Mouse (Mus musculus): ENCODE data around the gene B3gnt6. TPM values are rescaled to one million over a fixed set of nuclear protein-coding genes. Genes with fewer than 3 reads are reported as not detected.
A peak's percentile ranks its signal among the peaks of the same experiment; 100 is the strongest.

Gene B3gnt6
- polyA plus RNA-seq, 1 experiment from 2014 or later, result 0.06 TPM

DNA sequence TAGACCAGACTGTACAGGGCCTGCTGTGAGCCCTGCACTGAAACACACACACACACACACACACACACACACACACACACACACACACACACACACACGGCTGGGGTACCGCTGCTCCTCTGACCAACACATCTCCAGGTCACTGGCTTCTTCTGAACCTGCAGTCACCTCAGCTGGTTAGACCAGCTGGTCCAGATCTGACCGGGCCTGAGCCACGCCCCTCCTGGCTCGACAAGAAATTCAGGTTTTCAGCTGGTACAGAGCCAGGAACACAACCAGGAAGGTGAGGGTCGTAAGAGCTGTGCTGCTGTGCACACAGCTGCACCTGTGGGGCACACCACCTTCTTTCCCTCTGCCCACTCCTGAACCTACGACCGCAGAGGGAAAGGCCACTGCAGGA lies 40.8 kb downstream of the B3gnt6 start:
- WGBS, result 35% methylated on average over 8 of the region's 8 CpGs
- H3K4me2 ChIP-seq, result no peak overlapping the region
- peak; percentile 69 for ATAC-seq (replicated peaks; ENCODE audit: low FRiP score)
- H3K9ac ChIP-seq, result no peak overlapping the region
- H3K27ac ChIP-seq, result peak overlapping the region; percentile 81
- no peak overlapping the region for H3K4me3 ChIP-seq (replicated peaks)
- H3K27me3 ChIP-seq, result no peaks in the 10 kb centered on the region
- no peaks in the 10 kb centered on the region for H3K36me3 ChIP-seq
- no peaks in the 10 kb centered on the region for H3K9me3 ChIP-seq (replicated peaks)
- H3K4me1 ChIP-seq, result peaks cover 76% of the 10 kb centered on the region

- H3K36me3 ChIP-seq, result no peaks in the 10 kb centered on the region
- no peak overlapping the region for H3K4me3 ChIP-seq (replicated peaks)
- H3K27me3 ChIP-seq, result no peaks in the 10 kb centered on the region
- peaks cover 72% of the 10 kb centered on the region for H3K4me1 ChIP-seq
- H3K9me3 ChIP-seq (replicated peaks), result no peaks in the 10 kb centered on the region
- 65% methylated on average over 5 of the region's 5 CpGs for WGBS
- peak overlapping the region; percentile 81 for H3K27ac ChIP-seq
- H3K9ac ChIP-seq, result no peak overlapping the region
- no peak overlapping the region for H3K4me2 ChIP-seq
- ATAC-seq (replicated peaks; ENCODE audit: low FRiP score), result no peak
Measured at GRCm38 (mm10) chr7:98157636-98158332, 41.5 kb downstream of the B3gnt6 start.

DNA sequence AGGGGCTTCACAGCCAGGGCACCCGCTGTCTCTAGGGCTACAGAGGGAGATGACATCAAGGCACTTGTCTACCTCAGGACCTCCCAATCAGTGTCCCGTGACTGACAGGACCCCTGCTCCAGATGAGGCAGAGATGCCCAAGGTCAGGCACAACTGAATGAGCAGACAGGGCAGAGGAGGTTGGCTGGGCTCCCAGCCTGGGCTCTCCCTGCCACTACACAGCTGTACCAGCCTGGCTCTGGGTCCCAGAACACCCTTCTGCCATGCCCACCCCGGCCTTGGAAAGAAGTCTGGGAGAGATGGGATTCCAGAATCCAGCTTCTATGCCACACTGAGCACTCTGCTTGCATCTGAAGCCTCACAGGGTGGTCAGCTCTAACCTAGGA lies 43.0 kb downstream of the B3gnt6 start:
- H3K27me3 ChIP-seq, result no peaks in the 10 kb centered on the region
- peaks cover 72% of the 10 kb centered on the region for H3K4me1 ChIP-seq
- no peaks in the 10 kb centered on the region for H3K9me3 ChIP-seq (replicated peaks)
- no peak overlapping the region for H3K4me2 ChIP-seq
- H3K9ac ChIP-seq, result no peak overlapping the region
- WGBS, result 57% methylated on average over 3 of the region's 3 CpGs
- peak overlapping the region; percentile 42; the same call in 1 of the 2 replicates for H3K27ac ChIP-seq
- H3K4me3 ChIP-seq (replicated peaks), result no peak overlapping the region
- no peaks in the 10 kb centered on the region for H3K36me3 ChIP-seq
- ATAC-seq (replicated peaks; ENCODE audit: low FRiP score), result no peak

DNA sequence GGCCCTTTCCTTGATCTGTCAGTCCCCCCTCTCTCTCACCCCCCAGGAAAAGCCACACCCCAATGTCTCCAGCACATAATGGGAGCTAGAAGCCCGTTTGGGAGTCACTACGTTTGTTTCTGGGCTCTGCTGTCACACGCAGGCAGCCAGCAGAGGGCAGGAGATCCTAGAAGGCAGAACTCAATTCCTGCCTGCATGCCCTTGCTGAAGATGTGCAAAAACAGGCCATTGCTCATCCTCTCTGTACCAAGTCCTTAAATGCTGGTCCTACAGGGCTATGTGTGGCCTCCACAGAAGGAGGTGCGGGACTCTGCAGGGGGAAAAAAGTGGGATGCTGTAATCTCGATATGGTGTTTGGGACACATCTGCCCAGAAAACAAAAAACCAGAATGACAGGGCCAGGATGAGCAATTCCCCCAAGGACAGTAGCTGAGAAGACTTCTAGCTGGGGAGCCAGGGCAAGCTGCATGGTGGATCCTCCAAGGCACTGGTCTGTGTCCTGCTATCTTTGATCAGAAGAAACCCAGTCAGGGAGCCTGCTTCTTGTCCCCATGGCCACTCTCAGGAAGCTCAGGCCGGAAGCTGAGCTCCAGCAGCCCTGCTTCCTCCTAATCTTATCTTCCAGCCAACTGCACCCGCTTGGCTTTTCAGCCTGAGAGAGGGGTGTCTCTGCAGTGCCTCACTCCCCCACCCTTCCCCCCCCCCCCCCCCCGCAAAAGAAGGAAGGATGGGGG lies 43.6 kb downstream of the B3gnt6 start:
- Histone ChIP-seq H3K4me1 (peaks cover 71% of the 10 kb centered on the region), H3K4me2 (no peak overlapping the region), H3K9me3 (replicated peaks) (no peaks in the 10 kb centered on the region), H3K27me3 (no peaks in the 10 kb centered on the region), H3K27ac (peak overlapping the region; percentile 66; the same call in 1 of the 2 replicates), H3K36me3 (no peaks in the 10 kb centered on the region), H3K9ac (no peak overlapping the region), H3K4me3 (replicated peaks) (no peak overlapping the region)
- WGBS, result 27% methylated on average over 7 of the region's 8 CpGs
- no peak for ATAC-seq (replicated peaks; ENCODE audit: low FRiP score)

DNA sequence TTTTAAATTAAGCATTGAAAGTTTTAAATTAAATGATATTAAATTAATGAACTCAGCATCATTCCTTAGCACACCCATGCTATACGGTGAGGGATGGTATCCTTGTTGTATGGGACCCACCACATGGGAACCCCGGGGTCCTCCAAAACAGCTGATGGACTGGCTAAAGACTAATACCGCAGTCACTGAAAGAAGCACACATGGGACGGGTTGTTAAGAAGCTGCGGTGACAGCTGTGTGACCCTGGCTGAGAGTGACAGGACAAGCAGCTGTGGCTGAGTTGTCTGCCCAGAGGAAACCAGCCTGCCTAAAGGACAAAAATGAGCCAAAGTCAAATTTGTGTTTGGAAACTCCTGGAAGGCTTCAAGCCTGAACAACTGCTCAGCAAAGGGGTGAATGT lies 45.4 kb downstream of the B3gnt6 start:
- Histone ChIP-seq H3K4me2 (no peak overlapping the region), H3K27ac (no peak overlapping the region), H3K9me3 (replicated peaks) (no peaks in the 10 kb centered on the region), H3K27me3 (no peaks in the 10 kb centered on the region), H3K4me3 (replicated peaks) (no peak overlapping the region), H3K4me1 (peaks cover 71% of the 10 kb centered on the region), H3K36me3 (no peaks in the 10 kb centered on the region), H3K9ac (no peak overlapping the region)
- WGBS, result 71% methylated on average over 5 of the region's 5 CpGs
- ATAC-seq (replicated peaks; ENCODE audit: low FRiP score), result no peak

DNA sequence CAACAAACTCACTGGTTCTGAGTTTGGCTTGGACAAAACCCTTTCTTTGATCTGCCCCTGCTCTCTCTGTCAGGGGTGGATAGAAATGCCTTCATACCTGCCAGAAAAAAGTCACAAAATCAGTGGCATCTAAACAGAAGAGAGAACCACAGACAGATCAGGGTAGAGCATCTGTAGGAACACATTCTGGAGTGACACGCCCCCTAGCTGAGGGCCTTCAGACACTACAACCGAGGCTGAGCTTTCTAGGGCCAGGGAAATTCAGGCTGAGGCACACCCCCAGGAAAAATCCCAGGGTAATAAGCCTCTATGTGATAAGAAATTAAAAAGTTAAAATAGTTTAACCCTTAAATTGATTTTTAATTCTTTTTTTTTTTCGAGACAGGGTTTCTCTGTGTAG lies 45.9 kb downstream of the B3gnt6 start:
- Histone ChIP-seq H3K4me3 (replicated peaks) (no peak overlapping the region), H3K4me2 (no peak overlapping the region), H3K27me3 (no peaks in the 10 kb centered on the region), H3K4me1 (peaks cover 68% of the 10 kb centered on the region), H3K9ac (no peak overlapping the region), H3K9me3 (replicated peaks) (no peaks in the 10 kb centered on the region), H3K27ac (no peak overlapping the region), H3K36me3 (no peaks in the 10 kb centered on the region)
- 51% methylated on average over 3 of the region's 3 CpGs for WGBS
- ATAC-seq (replicated peaks; ENCODE audit: low FRiP score), result no peak

DNA sequence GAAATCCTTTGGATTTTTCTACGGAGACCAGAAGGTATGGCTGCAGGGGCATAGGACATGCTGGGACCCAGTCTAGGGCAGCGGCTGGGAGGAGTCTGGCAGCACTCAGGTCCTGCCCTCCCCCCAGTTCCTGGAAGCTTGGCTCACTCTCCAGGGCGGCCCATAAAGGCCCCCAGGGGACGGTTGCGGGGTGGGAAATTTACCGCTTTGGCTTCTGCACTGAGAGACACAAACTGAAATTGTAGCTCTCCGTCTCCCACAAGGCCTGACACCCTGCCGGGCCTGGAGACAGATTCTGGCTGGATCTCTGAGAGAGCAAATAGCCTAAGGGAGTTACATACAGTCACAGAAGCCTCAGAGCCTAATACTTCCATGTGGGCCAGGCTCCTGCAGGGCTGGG lies 46.9 kb downstream of the B3gnt6 start:
- Histone ChIP-seq H3K27me3 (no peaks in the 10 kb centered on the region), H3K4me1 (peaks cover 68% of the 10 kb centered on the region), H3K9ac (no peak overlapping the region), H3K4me2 (no peak overlapping the region), H3K4me3 (replicated peaks) (no peak overlapping the region), H3K9me3 (replicated peaks) (no peaks in the 10 kb centered on the region), H3K36me3 (no peaks in the 10 kb centered on the region), H3K27ac (no peak overlapping the region)
- WGBS, result 31% methylated on average over 8 of the region's 8 CpGs
- no peak for ATAC-seq (replicated peaks; ENCODE audit: low FRiP score)

GRCm38 (mm10) chr7:98150525-98150924 lies 48.8 kb downstream of the B3gnt6 start:
- ATAC-seq (replicated peaks; ENCODE audit: low FRiP score), result no peak
- H3K4me2 ChIP-seq, result no peak overlapping the region
- no peaks in the 10 kb centered on the region for H3K9me3 ChIP-seq (replicated peaks)
- no peaks in the 10 kb centered on the region for H3K27me3 ChIP-seq
- H3K4me1 ChIP-seq, result peaks cover 58% of the 10 kb centered on the region
- no peak overlapping the region for H3K9ac ChIP-seq
- H3K4me3 ChIP-seq (replicated peaks), result no peak overlapping the region
- no peak overlapping the region for H3K27ac ChIP-seq
- 53% methylated on average over 5 of the region's 5 CpGs for WGBS
- H3K36me3 ChIP-seq, result no peaks in the 10 kb centered on the region

GRCm38 (mm10) chr7:98149802-98150201 lies 49.5 kb downstream of the B3gnt6 start:
- WGBS, result 26% methylated on average over 3 of the region's 3 CpGs
- Histone ChIP-seq H3K4me2 (no peak overlapping the region), H3K27me3 (no peaks in the 10 kb centered on the region), H3K36me3 (no peaks in the 10 kb centered on the region), H3K27ac (peak overlapping the region; percentile 67), H3K4me3 (replicated peaks) (no peak overlapping the region), H3K4me1 (peaks cover 54% of the 10 kb centered on the region), H3K9me3 (replicated peaks) (no peaks in the 10 kb centered on the region), H3K9ac (no peak overlapping the region)
- no peak; the same call in 1 of the 2 replicates for ATAC-seq (replicated peaks; ENCODE audit: low FRiP score)

- H3K9ac ChIP-seq, result no peak overlapping the region
- ATAC-seq (replicated peaks; ENCODE audit: low FRiP score), result no peak
- WGBS, result 71% methylated on average over 10 of the region's 10 CpGs
- no peak overlapping the region for H3K4me2 ChIP-seq
- peaks cover 55% of the 10 kb centered on the region for H3K4me1 ChIP-seq
- H3K36me3 ChIP-seq, result no peaks in the 10 kb centered on the region
- no peaks in the 10 kb centered on the region for H3K27me3 ChIP-seq
- peak overlapping the region; percentile 67 for H3K27ac ChIP-seq
- H3K9me3 ChIP-seq (replicated peaks), result no peaks in the 10 kb centered on the region
- H3K4me3 ChIP-seq (replicated peaks), result no peak overlapping the region
Measured at GRCm38 (mm10) chr7:98148721-98149407, 50.4 kb downstream of the B3gnt6 start.

DNA sequence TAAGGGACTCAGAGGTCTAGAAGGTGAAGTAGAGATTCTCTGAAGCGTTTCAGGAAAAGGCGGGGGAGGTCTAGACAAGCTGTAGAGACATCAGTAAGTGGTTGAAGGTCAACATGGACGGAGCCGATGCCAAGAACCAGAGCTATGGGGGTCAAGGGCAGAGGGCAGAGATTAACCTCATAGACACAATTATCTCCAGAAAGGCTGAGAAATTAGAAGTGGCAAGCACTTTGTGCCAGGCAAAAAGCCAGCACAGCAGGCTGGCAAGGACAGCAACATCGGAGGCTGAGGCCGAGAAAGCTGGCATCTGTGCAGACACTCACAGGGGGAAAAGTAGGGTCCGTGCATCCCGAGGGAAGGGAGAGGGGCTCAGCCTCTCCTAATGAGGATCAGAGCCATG lies 51.5 kb downstream of the B3gnt6 start:
- no peak for ATAC-seq (replicated peaks; ENCODE audit: low FRiP score)
- Histone ChIP-seq H3K4me2 (no peak overlapping the region), H3K4me1 (peaks cover 64% of the 10 kb centered on the region), H3K9ac (no peak overlapping the region), H3K4me3 (replicated peaks) (no peak overlapping the region), H3K9me3 (replicated peaks) (no peaks in the 10 kb centered on the region), H3K36me3 (no peaks in the 10 kb centered on the region), H3K27me3 (no peaks in the 10 kb centered on the region), H3K27ac (no peak overlapping the region)
- 54% methylated on average over 8 of the region's 8 CpGs for WGBS

DNA sequence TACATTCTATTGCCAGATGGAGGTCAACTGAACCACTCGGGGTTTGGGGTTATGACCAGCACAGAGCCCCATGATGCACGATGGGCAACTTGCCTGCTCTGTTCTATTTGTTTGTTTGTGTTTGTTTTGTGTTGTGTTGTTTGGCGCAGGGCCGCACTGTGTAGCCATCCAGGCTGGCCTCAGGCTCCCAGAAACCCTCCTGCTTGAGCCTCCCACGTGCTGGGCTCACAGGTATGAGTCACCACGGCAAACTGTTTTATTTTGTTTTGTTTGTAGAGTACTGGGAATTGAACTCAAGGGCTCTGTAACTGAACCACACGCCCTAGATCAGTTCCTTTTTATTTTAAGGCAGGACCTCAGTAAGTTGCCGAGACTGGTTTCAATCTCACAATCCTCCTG lies 52.8 kb downstream of the B3gnt6 start:
- no peak overlapping the region for H3K9ac ChIP-seq
- ATAC-seq (replicated peaks; ENCODE audit: low FRiP score), result no peak
- H3K27ac ChIP-seq, result no peak overlapping the region
- no peak overlapping the region for H3K4me2 ChIP-seq
- no peaks in the 10 kb centered on the region for H3K27me3 ChIP-seq
- no peaks in the 10 kb centered on the region for H3K9me3 ChIP-seq (replicated peaks)
- H3K36me3 ChIP-seq, result no peaks in the 10 kb centered on the region
- no peak overlapping the region for H3K4me3 ChIP-seq (replicated peaks)
- H3K4me1 ChIP-seq, result peaks cover 64% of the 10 kb centered on the region
- WGBS, result 54% methylated on average over 8 of the region's 8 CpGs

Data from kidney, embryonic 15.5 days (tissue).